Mouse (Mus musculus) stomach, postnatal 0 days (tissue): ENCODE data around the gene Kcnj4.

ENCODE experiments used
- CTCF ChIP-seq: IDR thresholded peaks from 2 replicates; pipeline ENCODE4 v1.5.1; 2016; ENCODE audit warnings: antibody characterized with exemption, low read depth, mild to moderate bottlenecking, moderate library complexity
- EP300 ChIP-seq: optimal IDR thresholded peaks from 2 replicates; pipeline ENCODE3; 2016; ENCODE audit warnings: antibody characterized with exemption

GRCm38 (mm10) chr15:79527192-79527591 lies 22.2 kb upstream of the Kcnj4 start:
- TF ChIP-seq CTCF (no peak), EP300 (no peak)
